Mouse (Mus musculus) midbrain, embryonic 14.5 days (tissue): ENCODE data around the gene Ubr1. TPM values are rescaled to one million over a fixed set of nuclear protein-coding genes. Genes with fewer than 3 reads are reported as not detected.

Experiments used
- ATAC-seq: fragments of 200-750 bp; cut with Nextera tagmentation; 2 replicates; pipeline ENCODE4 v1.8.0; 2017; ENCODE audit warnings: moderate number of reproducible peaks, moderate library complexity; ENCODE audit not compliant: low FRiP score, low TSS enrichment
- DNase-seq: peaks from one replicate; pipeline ENCODE4 v3.0.0-alpha.2; 2015
- H3K27ac ChIP-seq: fragments of 300-500 bp; sonication (generic); replicated peaks from 2 replicates; pipeline ENCODE4 v1.5.1; 2014; ENCODE audit warnings: mild to moderate bottlenecking, low read depth, low read length, moderate library complexity
- H3K27me3 ChIP-seq: fragments of 300-500 bp; sonication (generic); 2 replicates; pipeline ENCODE4 v1.6.1; 2014; ENCODE audit warnings: low read length, control low read depth, mixed read lengths; ENCODE audit not compliant: control insufficient read depth, insufficient read depth
- H3K36me3 ChIP-seq: fragments of 300-500 bp; sonication (generic); 2 replicates; pipeline ENCODE4 v1.6.1; 2014; ENCODE audit warnings: low read length, control low read depth; ENCODE audit not compliant: control insufficient read depth, insufficient read depth
- H3K4me1 ChIP-seq: fragments of 300-500 bp; sonication (generic); 2 replicates; pipeline ENCODE4 v1.6.1; 2014; ENCODE audit warnings: mild to moderate bottlenecking, antibody characterized with exemption, low read length, control low read depth; ENCODE audit not compliant: control insufficient read depth, insufficient read depth
- H3K4me2 ChIP-seq: fragments of 300-500 bp; sonication (generic); 2 replicates; pipeline ENCODE4 v1.6.1; 2014; ENCODE audit warnings: mild to moderate bottlenecking, low read length, moderate library complexity
- H3K4me3 ChIP-seq: fragments of 300-500 bp; sonication (generic); replicated peaks from 2 replicates; pipeline ENCODE4 v1.5.1; 2014; ENCODE audit warnings: low read depth, low read length
- H3K9ac ChIP-seq: fragments of 300-500 bp; sonication (generic); replicated peaks from 2 replicates; pipeline ENCODE4 v1.6.1; 2014; ENCODE audit warnings: mild to moderate bottlenecking, low read length, moderate library complexity
- H3K9me3 ChIP-seq: fragments of 300-500 bp; sonication (generic); 2 replicates; pipeline ENCODE4 v1.6.1; 2016; ENCODE audit warnings: low read length, control low read depth, mixed read lengths; ENCODE audit not compliant: control insufficient read depth
- WGBS: fragments of 180-500 bp; shearing (Covaris S2); extraction: QIAGEN DNeasy Blood & Tissue Kit; methylation state at CpG from one replicate; pipeline ENCODE4 v1.1.7; 2014; 5-methylcytosine and 5-hydroxymethylcytosine counted together
- polyA plus RNA-seq: library from polyadenylated mRNA; unstranded; fragments of >200 nt; fragmentation: Nextera tagmentation; extraction: Ambion mirVana; gene quantifications from 2 replicates; pipeline ENCODE4 v1.2.1, GENCODE M21; 2014

Ubr1 gene
- polyA plus RNA-seq, 1 experiment from 2014 or later, result 40.5 TPM

GRCm38 (mm10) chr2:120909556-120909955, 61.0 kb downstream of the Ubr1 start:
- H3K27me3 ChIP-seq, result no peaks in the 10 kb centered on the region
- no peak overlapping the region for H3K27ac ChIP-seq
- H3K9ac ChIP-seq, result no peak overlapping the region
- WGBS, result 91% methylated on average over 4 of the region's 4 CpGs
- no peak overlapping the region for H3K4me3 ChIP-seq
- no peak overlapping the region for H3K4me2 ChIP-seq
- H3K4me1 ChIP-seq, result no peaks in the 10 kb centered on the region
- no peak for DNase-seq
- no peak for ATAC-seq
- peaks cover 57% of the 10 kb centered on the region for H3K36me3 ChIP-seq
- no peaks in the 10 kb centered on the region for H3K9me3 ChIP-seq

DNA sequence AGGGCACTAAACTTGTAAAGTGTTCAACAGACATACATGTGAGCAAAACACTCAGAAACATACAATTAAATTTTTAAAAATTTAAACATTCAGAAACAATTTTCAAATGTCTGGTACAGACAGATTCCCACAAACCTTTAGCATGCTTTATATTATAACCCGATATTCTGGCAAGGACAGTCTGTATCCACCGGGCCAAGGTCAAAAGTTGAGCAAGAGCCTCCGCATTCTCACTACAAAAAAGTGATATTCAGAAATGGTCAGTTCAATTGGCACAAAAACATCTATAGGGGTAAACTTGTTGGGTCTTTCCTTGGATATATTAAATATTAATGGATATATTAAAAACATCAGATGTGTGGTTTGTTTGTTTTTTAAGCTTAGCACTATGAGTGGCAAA, 74.2 kb downstream of the Ubr1 start:
- 97% methylated on average over 3 of the region's 3 CpGs for WGBS
- H3K4me1 ChIP-seq, result no peaks in the 10 kb centered on the region
- no peaks in the 10 kb centered on the region for H3K9me3 ChIP-seq
- H3K36me3 ChIP-seq, result peaks cover 86% of the 10 kb centered on the region
- no peaks in the 10 kb centered on the region for H3K27me3 ChIP-seq
- DNase-seq (no peak), ATAC-seq (no peak)
- no peak overlapping the region for H3K27ac ChIP-seq
- H3K4me3 ChIP-seq, result no peak overlapping the region
- no peak overlapping the region for H3K9ac ChIP-seq
- no peak overlapping the region for H3K4me2 ChIP-seq

- H3K27me3 ChIP-seq, result no peaks in the 10 kb centered on the region
- H3K9me3 ChIP-seq, result no peaks in the 10 kb centered on the region
- peaks cover 75% of the 10 kb centered on the region for H3K36me3 ChIP-seq
- H3K27ac ChIP-seq, result no peak overlapping the region
- no peak for ATAC-seq
- H3K9ac ChIP-seq, result no peak overlapping the region
- 97% methylated on average over 5 of the region's 5 CpGs for WGBS
- no peak for DNase-seq
- H3K4me3 ChIP-seq, result no peak overlapping the region
- no peak overlapping the region for H3K4me2 ChIP-seq
- no peaks in the 10 kb centered on the region for H3K4me1 ChIP-seq
These were observed 82.9 kb downstream of the Ubr1 start for GRCm38 (mm10) chr2:120887601-120888000.

DNA sequence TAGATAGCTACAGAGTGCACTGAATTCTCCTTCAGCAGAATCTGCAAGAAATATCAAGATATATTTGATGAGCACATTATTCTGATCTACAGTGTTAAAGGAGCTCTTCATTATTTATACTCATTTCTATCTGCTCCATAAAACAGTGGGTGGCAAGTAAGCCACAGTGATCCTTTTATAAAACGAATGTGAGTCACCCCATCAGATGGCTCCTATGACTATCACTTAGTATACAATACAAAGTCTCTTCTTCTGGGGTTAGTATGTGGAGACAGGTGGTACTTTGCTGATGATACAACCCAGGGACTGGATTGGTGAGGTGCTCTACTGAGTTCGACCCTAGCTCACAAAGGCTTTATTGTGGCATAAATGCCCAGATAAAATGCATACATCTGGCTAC, 97.3 kb downstream of the Ubr1 start:
- no peak overlapping the region for H3K4me2 ChIP-seq
- DNase-seq (no peak), ATAC-seq (no peak)
- WGBS, result 86% methylated on average over 2 of the region's 2 CpGs
- H3K4me1 ChIP-seq, result no peaks in the 10 kb centered on the region
- H3K27me3 ChIP-seq, result no peaks in the 10 kb centered on the region
- H3K27ac ChIP-seq, result no peak overlapping the region
- no peak overlapping the region for H3K4me3 ChIP-seq
- peaks cover 76% of the 10 kb centered on the region for H3K36me3 ChIP-seq
- H3K9ac ChIP-seq, result no peak overlapping the region
- H3K9me3 ChIP-seq, result no peaks in the 10 kb centered on the region

DNA sequence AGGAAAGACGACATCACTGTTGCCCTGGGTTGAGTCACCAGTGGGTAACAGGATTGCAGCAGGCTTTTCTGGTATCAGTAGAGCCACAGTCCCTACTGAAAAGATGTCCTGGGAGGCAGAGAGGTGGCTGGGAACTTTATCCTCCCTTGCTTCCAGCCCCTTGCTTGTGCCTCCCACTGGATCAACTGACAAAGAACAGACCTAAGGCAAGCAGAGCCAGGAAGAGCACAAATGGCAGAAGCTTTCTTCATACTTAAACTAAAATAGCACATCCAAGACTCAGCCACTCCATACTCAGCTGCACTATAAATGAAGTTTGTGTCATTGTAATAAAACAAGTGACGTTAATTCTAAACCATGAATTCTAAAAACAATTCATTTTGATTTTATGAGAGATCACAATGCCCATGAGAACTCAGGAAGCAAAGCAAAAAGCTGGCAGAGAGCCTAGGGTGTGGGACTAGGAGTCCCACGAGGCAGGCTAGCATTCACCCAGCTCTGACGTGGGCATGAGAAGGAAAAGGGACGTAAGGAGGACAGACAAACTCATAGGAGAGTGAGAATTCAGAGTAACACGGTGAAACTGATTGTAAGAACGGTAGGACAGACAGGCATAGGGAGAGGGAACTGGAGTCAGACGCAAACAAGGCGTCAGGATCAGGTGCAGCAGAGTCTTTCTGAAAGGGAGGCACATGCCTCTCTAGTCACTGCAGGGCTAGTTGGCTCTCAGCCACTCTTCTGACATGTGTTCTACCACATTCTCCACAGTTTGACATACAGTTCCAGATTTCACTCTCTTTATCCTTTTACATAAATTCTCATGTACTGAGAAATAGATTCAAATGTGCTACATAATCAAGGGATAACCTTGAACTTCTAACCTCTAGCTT, 98.8 kb downstream of the Ubr1 start:
- Histone ChIP-seq H3K36me3 (peaks cover 76% of the 10 kb centered on the region), H3K4me2 (no peak overlapping the region), H3K4me3 (no peak overlapping the region), H3K9me3 (no peaks in the 10 kb centered on the region), H3K27me3 (no peaks in the 10 kb centered on the region), H3K4me1 (no peaks in the 10 kb centered on the region), H3K27ac (no peak overlapping the region), H3K9ac (no peak overlapping the region)
- 77% methylated on average over 9 of the region's 9 CpGs for WGBS
- DNase-seq (no peak), ATAC-seq (no peak)

DNA sequence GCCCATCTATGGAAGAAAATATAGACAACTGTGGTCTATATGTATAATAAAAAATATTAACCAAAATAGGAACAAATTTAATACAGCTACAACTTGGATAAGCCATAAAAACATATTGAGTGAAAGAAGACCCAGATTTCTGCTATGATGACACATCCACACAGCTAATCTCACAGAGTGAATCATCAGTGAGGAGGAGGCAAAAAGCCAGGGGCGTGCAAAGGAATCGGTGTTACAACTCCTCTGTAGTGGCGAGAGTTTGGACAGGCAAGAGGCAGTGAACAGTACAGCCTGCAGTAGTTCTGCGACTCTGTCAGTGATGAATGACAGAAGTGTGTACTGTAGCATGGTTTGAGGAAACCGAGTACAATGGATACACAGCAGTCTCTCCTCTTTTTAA, 103.2 kb downstream of the Ubr1 start:
- no peak overlapping the region for H3K9ac ChIP-seq
- no peak overlapping the region for H3K27ac ChIP-seq
- H3K4me1 ChIP-seq, result no peaks in the 10 kb centered on the region
- no peaks in the 10 kb centered on the region for H3K9me3 ChIP-seq
- no peaks in the 10 kb centered on the region for H3K27me3 ChIP-seq
- no peak overlapping the region for H3K4me2 ChIP-seq
- H3K36me3 ChIP-seq, result peaks cover 70% of the 10 kb centered on the region
- WGBS, result 93% methylated on average over 5 of the region's 5 CpGs
- DNase-seq, result no peak
- ATAC-seq, result no peak
- no peak overlapping the region for H3K4me3 ChIP-seq

DNA sequence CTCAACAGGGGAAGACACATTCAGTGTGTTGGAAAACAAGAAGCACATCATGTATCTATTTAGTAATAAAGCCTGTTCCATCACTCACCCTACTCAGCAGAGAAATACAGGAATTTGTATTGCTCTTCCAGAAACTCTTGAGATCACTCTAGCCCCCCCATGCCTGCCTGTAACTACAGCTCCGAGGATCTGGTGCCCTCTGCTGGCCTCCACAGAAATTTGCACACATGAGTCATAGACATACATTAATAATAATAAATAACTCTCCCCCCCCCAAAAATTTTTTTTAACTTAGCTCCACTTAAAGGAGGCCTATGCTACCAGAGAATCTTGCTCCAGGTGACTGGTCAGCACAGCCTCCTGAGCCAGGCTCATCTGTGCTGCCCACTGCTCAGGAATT, 104.0 kb downstream of the Ubr1 start:
- WGBS, result 36% methylated on average over 1 of the region's 1 CpGs

GRCm38 (mm10) chr2:120863389-120863788, 107.1 kb downstream of the Ubr1 start:
- H3K9ac ChIP-seq, result no peak overlapping the region
- WGBS, result 96% methylated on average over 1 of the region's 1 CpGs
- ATAC-seq, result no peak
- no peak for DNase-seq
- no peak overlapping the region for H3K27ac ChIP-seq
- H3K9me3 ChIP-seq, result no peaks in the 10 kb centered on the region
- H3K27me3 ChIP-seq, result no peaks in the 10 kb centered on the region
- H3K4me3 ChIP-seq, result no peak overlapping the region
- no peak overlapping the region for H3K4me2 ChIP-seq
- H3K36me3 ChIP-seq, result peaks cover 63% of the 10 kb centered on the region
- no peaks in the 10 kb centered on the region for H3K4me1 ChIP-seq

More for the DNA sequence above, 104.0 kb downstream of the Ubr1 start:
- Histone ChIP-seq H3K9me3 (no peaks in the 10 kb centered on the region), H3K27ac (no peak overlapping the region), H3K4me2 (no peak overlapping the region), H3K4me1 (no peaks in the 10 kb centered on the region), H3K4me3 (no peak overlapping the region), H3K36me3 (peaks cover 70% of the 10 kb centered on the region), H3K9ac (no peak overlapping the region), H3K27me3 (no peaks in the 10 kb centered on the region)
- ATAC-seq (no peak), DNase-seq (peak; percentile 71)

- no peak overlapping the region for H3K4me3 ChIP-seq
- no peak for ATAC-seq
- no peak for DNase-seq
- H3K36me3 ChIP-seq, result peaks cover 49% of the 10 kb centered on the region
- H3K4me2 ChIP-seq, result no peak overlapping the region
- no peaks in the 10 kb centered on the region for H3K4me1 ChIP-seq
- no peak overlapping the region for H3K9ac ChIP-seq
- H3K27me3 ChIP-seq, result no peaks in the 10 kb centered on the region
- no peaks in the 10 kb centered on the region for H3K9me3 ChIP-seq
- 94% methylated on average over 1 of the region's 1 CpGs for WGBS
- H3K27ac ChIP-seq, result no peak overlapping the region
These were observed 109.8 kb downstream of the Ubr1 start for GRCm38 (mm10) chr2:120860699-120861098.
